Mouse (Mus musculus): ENCODE data around the gene Tpcn2.

- TF ChIP-seq CTCF (IDR thresholded peaks at IDR 0.05; ENCODE audit: low read depth) (no peak), EP300 (IDR thresholded peaks at IDR 0.05; ENCODE audit: low read depth) (no peak)
Measured at GRCm38 (mm10) chr7:145199711-145200110, 84.1 kb downstream of the Tpcn2 start.

Data from liver, postnatal 0 days (tissue).